Mouse (Mus musculus) left cerebral cortex, adult 2 months (tissue): ENCODE measurements at regions not wholly inside any gene's neighbourhood (a gene's known extent, or its start where the extent isn't known, plus 50 kb on each side); places are given as distances from the start of the nearest gene placed in this dataset.
"Not testable (repeated sequence)": the region's sequence is repeated elsewhere in the genome, so short reads cannot be mapped to it uniquely, and the experiment has no call there.

Experiments used
- DNase-seq, 2 experiments: peaks; one replicate each; pipeline ENCODE4 v3.0.0; 2021 to 2022; ENCODE audit warnings: low spot score in 2 of 2, mixed read lengths in 1 of 2; ENCODE audit errors: extremely low spot score in 1 of 2
- H3K27ac ChIP-seq: fragments of 200-600 bp; 2 replicates; pipeline ENCODE4 v1.8.1; 2022
- H3K4me3 ChIP-seq: fragments of 200-600 bp; 2 replicates; pipeline ENCODE4 v1.8.1; 2022
- CTCF ChIP-seq: fragments of 200-600 bp; IDR thresholded peaks from 2 replicates; pipeline ENCODE4 v1.8.1; 2022; ENCODE audit warnings: antibody characterized with exemption, mild to moderate bottlenecking, moderate library complexity
- intact Hi-C: fragments of 180-260 bp; cut with DNase I; formaldehyde crosslinking; loops from one replicate; pipeline ENCODE4 v1.15.1; 2025

DNA sequence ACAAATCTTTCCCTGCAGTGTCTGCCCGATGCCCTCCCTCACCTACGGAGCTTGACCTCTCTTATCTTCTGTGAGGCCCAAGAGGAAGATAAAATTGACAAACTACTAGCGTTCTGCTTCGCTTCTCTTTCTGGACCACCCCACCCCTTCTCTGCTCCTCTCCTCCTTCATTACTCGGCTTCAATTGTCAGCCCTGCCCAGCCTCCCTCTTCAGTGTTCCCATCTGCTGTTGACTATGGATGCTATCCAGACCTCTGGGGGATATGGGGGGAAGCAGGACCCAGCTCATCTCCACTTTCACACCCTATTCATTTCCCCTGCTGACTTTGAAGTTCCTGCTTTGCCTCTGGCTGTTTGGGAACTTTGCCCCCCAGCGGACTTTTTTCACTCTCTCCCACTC, 214.5 kb downstream of the Dact1 start:
- no peak overlapping the region for H3K27ac ChIP-seq
- no peak for DNase-seq
- H3K4me3 ChIP-seq, result no peak overlapping the region
- intact Hi-C loops, result no loop called here
- no peak for TF ChIP-seq CTCF

DNA sequence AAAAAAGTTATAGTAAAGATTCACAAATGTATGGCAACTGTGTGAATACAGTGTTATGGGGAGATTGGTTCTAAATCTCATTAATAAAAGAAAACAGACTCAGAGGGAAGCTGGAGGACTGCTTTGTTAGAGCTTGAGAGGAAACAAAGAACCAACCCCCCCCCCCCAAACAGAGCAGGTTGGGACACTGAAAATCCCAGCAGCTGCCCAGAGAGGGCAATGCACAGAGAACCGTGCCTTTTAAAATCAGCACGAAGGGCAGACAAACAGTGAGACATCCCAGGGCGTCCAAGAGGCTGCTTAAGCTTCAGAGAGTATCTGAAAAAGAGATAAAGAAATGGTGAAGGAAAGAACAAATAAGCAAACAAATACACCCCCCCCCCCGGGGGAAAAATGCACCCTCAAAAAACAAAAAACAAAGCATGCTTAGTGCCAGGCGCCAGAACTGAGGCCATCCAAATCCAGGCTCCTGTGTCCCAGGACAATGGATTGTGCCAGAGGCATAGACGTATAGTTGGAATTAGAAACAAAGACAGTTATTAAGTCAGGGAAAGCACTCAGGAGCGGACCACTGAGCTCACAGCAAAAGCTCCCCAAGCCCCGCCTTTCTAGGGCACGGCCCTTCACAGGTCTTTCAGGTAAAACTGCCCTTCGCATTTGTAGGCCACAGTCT, 215.7 kb downstream of the Dact1 start:
- no peak for DNase-seq
- H3K4me3 ChIP-seq, result no peak overlapping the region
- H3K27ac ChIP-seq, result no peak overlapping the region
- intact Hi-C loops, result no loop called here
- TF ChIP-seq CTCF, result no peak

DNA sequence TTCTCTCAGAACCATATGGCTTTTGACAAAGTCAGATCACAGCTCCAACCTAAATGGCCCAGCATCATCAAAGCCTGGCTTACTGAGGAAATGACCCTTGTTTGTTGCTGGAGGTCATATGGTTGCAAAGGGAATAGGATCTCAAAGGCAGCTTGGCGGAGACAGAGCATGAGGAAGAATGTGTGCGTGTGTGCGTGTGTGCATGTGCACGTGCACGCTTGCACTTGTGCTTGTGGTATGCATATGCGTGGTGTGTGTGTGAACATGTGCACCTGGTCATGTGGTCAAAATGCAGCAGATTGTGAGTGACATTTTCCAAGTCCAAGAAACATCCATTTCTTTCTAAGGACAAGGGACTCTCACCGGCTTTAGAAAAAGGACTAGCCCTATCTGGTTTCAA, 216.9 kb downstream of the Dact1 start:
- no peak for TF ChIP-seq CTCF
- H3K27ac ChIP-seq, result no peak overlapping the region
- DNase-seq, result no peak
- no peak overlapping the region for H3K4me3 ChIP-seq
- intact Hi-C loops, result no loop called here

DNA sequence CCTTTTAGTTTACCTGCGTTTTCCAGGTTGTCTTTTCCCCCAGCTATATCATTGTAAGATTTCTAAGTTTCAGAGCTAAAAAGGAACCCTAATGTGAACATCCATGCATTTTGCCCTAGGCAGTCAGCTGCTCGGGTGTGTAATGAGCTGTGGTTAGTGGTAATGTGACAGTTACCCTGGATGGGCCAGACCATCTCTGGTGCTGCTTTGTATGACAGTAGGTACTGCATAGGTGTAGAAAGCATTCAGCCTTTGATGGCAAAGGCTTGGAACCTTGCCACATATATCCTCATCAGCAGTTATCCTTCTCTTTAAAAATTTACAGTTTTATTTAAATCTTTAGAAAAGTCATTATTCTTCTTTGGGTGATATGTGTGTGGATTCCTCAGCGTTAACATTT, 222.5 kb downstream of the Dact1 start:
- Histone ChIP-seq H3K4me3 (no peak overlapping the region), H3K27ac (no peak overlapping the region)
- TF ChIP-seq CTCF, result no peak
- intact Hi-C loops, result no loop called here
- no peak for DNase-seq

DNA sequence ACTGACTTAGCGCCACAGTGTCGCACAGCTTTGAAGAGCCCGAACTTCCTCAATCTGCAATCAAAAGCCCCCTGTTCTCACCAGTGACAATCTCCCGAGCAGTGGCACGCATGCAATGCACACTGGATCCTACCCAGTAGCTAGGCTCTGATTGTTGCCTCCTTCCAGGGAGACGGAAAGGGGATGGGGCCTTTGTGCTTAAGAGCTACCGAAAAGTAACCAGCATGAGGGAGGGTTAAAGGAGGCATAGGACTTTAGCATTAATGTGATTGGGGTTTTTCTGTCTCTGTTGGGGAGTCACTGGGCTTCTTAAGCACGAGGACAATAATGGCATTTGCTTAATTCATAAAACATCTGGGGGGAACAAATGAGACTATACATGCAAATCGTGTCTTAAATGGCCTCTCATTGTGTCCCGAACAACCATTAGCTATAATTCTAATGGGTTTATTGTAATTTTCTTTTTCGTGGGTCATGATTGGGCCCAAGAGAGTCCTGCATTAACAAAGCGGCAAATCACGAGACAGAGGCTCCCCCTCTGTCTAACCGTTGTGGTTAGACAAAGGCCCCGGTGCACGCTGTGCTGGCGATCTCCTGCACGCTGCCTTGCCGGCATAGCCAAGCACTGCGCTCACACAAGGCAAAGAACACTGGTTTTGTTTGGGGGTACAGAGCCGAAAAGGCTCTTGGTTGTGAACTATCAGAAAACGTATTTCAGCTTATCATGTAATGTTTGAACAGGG, 223.2 kb downstream of the Dact1 start:
- intact Hi-C loops, result no loop called here
- no peak for TF ChIP-seq CTCF
- no peak for DNase-seq
- Histone ChIP-seq H3K27ac (no peak overlapping the region), H3K4me3 (no peak overlapping the region)

DNA sequence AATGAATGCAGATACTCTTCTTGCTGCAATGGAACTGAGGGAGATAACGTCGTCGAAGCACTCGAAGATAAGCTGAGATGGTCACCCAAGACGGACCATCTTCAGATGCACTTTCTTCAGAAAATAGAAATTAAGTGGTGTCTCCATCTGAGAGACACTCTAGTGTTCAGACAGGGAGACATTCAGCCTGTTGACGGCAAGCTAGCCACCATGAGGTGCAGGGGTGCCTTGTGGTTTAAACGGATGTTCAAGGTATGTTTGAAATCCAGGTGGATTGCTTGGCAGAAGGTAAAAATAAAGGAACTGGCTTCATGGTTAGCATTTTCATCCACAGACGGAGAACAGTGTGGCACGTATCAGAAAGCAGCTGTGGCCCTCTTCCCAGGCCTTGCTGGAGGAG, 224.0 kb downstream of the Dact1 start:
- H3K4me3 ChIP-seq, result no peak overlapping the region
- no peak for DNase-seq
- no peak for TF ChIP-seq CTCF
- no peak overlapping the region for H3K27ac ChIP-seq
- intact Hi-C loops, result no loop called here

DNA sequence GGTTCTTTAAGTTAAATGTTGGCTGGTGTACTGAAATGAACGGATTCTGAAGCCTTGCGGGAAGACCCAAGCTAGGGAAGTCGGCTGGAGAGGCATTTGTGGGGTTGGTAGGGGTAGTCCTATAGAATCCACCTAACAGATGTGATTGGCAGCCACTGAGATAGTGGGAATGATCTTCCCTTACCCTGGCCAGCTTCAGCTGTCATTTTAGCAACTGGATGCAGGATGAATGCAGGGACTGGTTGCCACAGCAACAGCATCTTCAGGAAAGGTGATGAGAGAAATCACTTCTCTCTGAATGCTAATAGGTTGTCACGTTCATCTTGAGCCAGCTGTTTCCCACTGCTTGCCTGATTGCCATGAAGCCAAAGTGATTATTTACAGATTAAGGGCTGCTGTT, 224.5 kb downstream of the Dact1 start:
- peak in 1 of 2 experiments; percentile 14 for DNase-seq
- Histone ChIP-seq H3K4me3 (no peak overlapping the region), H3K27ac (no peak overlapping the region)
- intact Hi-C loops, result no loop called here
- TF ChIP-seq CTCF, result no peak

DNA sequence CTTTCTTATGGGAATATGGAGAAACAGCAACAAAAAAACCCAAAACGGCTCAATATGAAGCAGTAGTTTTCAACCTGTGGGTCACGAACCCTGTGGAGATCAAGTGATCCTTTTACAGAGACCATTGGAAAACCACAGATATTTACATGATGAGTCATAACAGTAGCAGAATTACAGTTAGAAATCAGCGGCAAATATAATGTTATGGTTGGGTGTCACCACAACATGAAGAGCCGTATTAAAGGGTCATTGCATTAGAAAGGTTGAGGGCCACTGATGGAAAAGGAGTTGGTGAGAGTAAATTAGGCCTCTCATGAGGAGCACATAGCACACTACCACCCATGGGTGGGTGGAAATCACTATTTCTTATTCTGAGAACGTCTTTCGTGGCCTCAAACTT, 225.6 kb downstream of the Dact1 start:
- intact Hi-C loops, result no loop called here
- no peak overlapping the region for H3K27ac ChIP-seq
- H3K4me3 ChIP-seq, result no peak overlapping the region
- TF ChIP-seq CTCF, result no peak
- DNase-seq, result no peak

DNA sequence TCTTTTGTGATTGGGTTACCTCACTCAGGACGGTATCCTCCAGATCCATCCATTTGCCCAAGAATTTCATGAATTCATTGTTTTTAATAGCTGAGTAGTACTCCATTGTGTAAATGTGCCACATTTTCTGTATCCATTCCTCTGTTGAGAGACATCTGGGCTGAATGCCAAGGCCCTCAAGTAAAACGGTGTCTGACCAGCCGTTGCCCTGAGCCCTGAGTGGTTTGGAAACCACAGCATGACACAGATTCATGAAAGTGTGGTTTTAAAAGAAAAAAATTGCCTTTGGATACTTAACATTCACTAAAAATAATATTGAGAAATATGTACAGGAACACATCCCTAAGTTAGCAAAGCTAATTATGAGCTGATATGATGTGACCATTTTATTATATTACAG, 226.1 kb downstream of the Dact1 start:
- H3K27ac ChIP-seq, H3K4me3 ChIP-seq, intact Hi-C loops, DNase-seq: not testable (repeated sequence)

DNA sequence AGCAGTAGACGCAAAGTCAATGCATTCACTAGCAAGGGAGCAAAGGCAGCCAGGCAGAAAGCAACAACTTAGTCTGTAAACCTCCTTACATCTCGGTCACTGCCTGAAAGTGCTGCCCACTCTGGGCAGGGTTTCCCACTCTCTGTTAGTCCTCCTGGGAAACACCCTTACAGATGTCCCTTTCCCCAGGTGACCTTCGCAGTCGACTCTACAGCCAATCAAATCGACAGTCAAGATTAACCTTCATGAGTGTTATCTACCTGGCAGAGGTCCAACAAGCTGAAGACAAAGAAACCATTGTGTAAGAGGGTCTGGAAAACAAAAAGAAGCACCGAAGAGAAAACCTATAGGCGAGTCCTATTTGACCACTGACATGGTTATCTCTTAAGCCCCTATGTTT, 229.0 kb downstream of the Dact1 start:
- no peak for TF ChIP-seq CTCF
- no peak overlapping the region for H3K27ac ChIP-seq
- no peak for DNase-seq
- intact Hi-C loops, result no loop called here
- H3K4me3 ChIP-seq, result no peak overlapping the region

DNA sequence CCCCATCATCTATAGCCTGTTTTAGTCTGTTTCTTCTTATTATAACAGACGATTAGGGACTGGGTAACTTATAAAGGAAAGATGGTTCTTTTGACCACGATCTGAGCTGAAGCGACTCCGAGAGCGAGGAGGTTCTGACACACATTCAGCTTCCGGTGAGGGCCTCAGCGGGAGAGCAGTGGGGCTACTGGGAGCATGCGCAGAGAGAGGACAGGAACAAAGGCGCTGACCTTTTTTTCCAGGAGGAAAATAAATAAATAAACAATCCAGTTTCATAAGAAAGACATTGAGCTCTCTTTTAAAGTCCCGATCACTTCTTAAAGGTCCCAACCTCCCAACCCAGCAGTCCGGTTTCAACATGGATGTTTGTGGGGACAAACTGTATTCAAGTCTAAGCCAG, 230.6 kb downstream of the Dact1 start:
- Histone ChIP-seq H3K27ac (no peak overlapping the region), H3K4me3 (no peak overlapping the region)
- TF ChIP-seq CTCF, result no peak
- intact Hi-C loops, result no loop called here
- no peak for DNase-seq

DNA sequence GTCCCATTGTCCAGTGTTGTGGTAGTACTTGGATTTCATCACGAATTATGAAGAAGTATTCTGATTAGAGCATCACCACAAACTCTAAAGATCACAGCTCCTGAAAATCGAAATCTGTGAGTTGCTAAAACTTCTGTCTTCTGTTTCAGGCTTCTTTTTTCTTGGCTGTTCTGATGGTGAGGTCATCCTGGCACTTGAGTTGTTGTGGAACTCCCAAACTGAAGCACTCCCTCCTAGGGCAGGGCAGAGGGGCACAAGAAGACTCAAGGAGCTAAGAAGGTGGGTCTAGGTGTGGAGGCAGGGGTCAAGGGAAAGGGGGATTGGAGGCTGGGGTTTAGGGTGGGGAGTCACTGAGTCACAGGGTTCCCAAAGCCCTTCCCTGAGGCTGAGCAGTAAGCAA, 232.3 kb downstream of the Dact1 start:
- H3K4me3 ChIP-seq, result no peak overlapping the region
- no peak for DNase-seq
- H3K27ac ChIP-seq, result no peak overlapping the region
- intact Hi-C loops, result no loop called here
- no peak for TF ChIP-seq CTCF

DNA sequence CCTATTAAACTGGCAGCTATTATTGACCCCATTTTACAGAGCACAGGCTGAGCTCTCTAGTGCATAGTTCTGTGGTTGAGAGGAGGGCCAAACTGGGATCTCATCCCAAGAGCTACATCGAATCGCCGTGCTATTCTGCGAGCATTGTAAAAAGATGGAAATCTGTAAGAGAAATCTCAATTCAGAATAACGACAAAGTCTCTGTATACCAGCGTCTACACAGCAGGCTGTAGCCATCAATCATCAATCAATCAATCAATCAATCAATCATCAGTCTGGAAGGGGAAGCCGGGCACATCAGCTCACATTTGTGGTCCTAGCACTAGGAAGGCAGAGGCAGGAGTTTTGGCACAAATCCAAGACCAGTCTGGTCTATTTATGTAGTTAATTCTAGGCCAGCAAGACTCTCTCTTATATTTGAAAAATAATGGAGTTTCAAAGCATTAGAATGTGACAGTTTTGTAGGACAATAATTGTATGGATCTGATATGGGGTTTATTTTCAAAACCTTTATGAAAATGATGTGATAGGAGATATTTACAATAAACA, 234.0 kb downstream of the Dact1 start:
- Histone ChIP-seq H3K4me3 (no peak overlapping the region), H3K27ac (peak overlapping the region; percentile 28; the same call in 1 of the 2 replicates)
- TF ChIP-seq CTCF, result no peak
- no peak for DNase-seq
- intact Hi-C loops, result no loop called here
